Mouse (Mus musculus) hindbrain, embryonic 12.5 days (tissue): ENCODE measurements around the gene Olfm4. TPM values are rescaled to one million over a fixed set of nuclear protein-coding genes. Genes with fewer than 3 reads are reported as not detected.

Source experiments
- ATAC-seq: fragments of 200-750 bp; cut with Nextera tagmentation; 2 replicates; pipeline ENCODE4 v1.8.0; 2017; ENCODE audit warnings: moderate TSS enrichment; ENCODE audit not compliant: low FRiP score
- H3K27ac ChIP-seq: fragments of 300-500 bp; sonication (generic); 2 replicates; pipeline ENCODE4 v1.5.1; 2016; ENCODE audit warnings: mild to moderate bottlenecking
- H3K27me3 ChIP-seq: fragments of 300-500 bp; sonication (generic); 2 replicates; pipeline ENCODE4 v1.6.1; 2016; ENCODE audit warnings: mild to moderate bottlenecking
- H3K36me3 ChIP-seq: fragments of 300-500 bp; sonication (generic); 2 replicates; pipeline ENCODE4 v1.6.1; 2016; ENCODE audit warnings: mild to moderate bottlenecking
- H3K4me1 ChIP-seq: fragments of 300-500 bp; sonication (generic); 2 replicates; pipeline ENCODE4 v1.6.1; 2016
- H3K4me2 ChIP-seq: fragments of 300-500 bp; sonication (generic); replicated peaks from 2 replicates; pipeline ENCODE4 v1.6.1; 2016; ENCODE audit warnings: mild to moderate bottlenecking
- H3K4me3 ChIP-seq: fragments of 300-500 bp; sonication (generic); 2 replicates; pipeline ENCODE4 v1.5.1; 2016; ENCODE audit warnings: mild to moderate bottlenecking
- H3K9ac ChIP-seq: fragments of 300-500 bp; sonication (generic); 2 replicates; pipeline ENCODE4 v1.6.1; 2016; ENCODE audit warnings: mild to moderate bottlenecking, moderate library complexity
- H3K9me3 ChIP-seq: fragments of 300-500 bp; sonication (generic); replicated peaks from 2 replicates; pipeline ENCODE4 v1.6.1; 2016; ENCODE audit warnings: mild to moderate bottlenecking
- WGBS: fragments of 180-500 bp; shearing (Covaris S2); methylation state at CpG from one replicate; pipeline ENCODE4 v1.1.7; 2016; 5-methylcytosine and 5-hydroxymethylcytosine counted together
- polyA plus RNA-seq: library from polyadenylated mRNA; unstranded; fragments of >200 nt; fragmentation: Nextera tagmentation; extraction: Ambion mirVana; gene quantifications from 2 replicates; pipeline ENCODE4 v1.2.1, GENCODE M21; 2016

Olfm4 gene
- polyA plus RNA-seq, 1 experiment from 2014 or later = 1.4 TPM

- Histone ChIP-seq H3K27me3 (no peaks in the 10 kb centered on the region), H3K36me3 (no peaks in the 10 kb centered on the region), H3K4me3 (no peak overlapping the region), H3K27ac (no peak overlapping the region), H3K9me3 (0 out of 2 replicates have a peak, but pooled peaks cover 2% of the 10 kb centered on the region), H3K4me1 (peaks cover 10% of the 10 kb centered on the region; the same call in 1 of the 2 replicates), H3K9ac (no peak overlapping the region), H3K4me2 (no peak overlapping the region)
- WGBS = 93% methylated on average over 6 of the region's 6 CpGs
- ATAC-seq = no peak
Observed at GRCm38 (mm10) chr14:80046104-80046734, 62.3 kb downstream of the Olfm4 start.

GRCm38 (mm10) chr14:80047368-80048101, 63.7 kb downstream of the Olfm4 start:
- H3K9me3 ChIP-seq = 0 out of 2 replicates have a peak, but pooled peaks cover 2% of the 10 kb centered on the region
- no peak overlapping the region for H3K4me2 ChIP-seq
- H3K9ac ChIP-seq = no peak overlapping the region
- no peak overlapping the region for H3K27ac ChIP-seq
- no peak for ATAC-seq
- 43% methylated on average over 5 of the region's 5 CpGs for WGBS
- no peaks in the 10 kb centered on the region for H3K27me3 ChIP-seq
- H3K36me3 ChIP-seq = no peaks in the 10 kb centered on the region
- H3K4me1 ChIP-seq = peaks cover 10% of the 10 kb centered on the region; the same call in 1 of the 2 replicates
- H3K4me3 ChIP-seq = no peak overlapping the region

- no peaks in the 10 kb centered on the region for H3K9me3 ChIP-seq
- H3K4me2 ChIP-seq = no peak overlapping the region
- no peaks in the 10 kb centered on the region for H3K36me3 ChIP-seq
- whole genome bisulfite sequencing = 68% methylated on average over 3 of the region's 3 CpGs
- H3K4me3 ChIP-seq = no peak overlapping the region
- H3K9ac ChIP-seq = no peak overlapping the region
- no peaks in the 10 kb centered on the region for H3K27me3 ChIP-seq
- H3K4me1 ChIP-seq = no peaks in the 10 kb centered on the region
- ATAC-seq = no peak
- H3K27ac ChIP-seq = no peak overlapping the region
Observed at GRCm38 (mm10) chr14:80055725-80056124, 71.8 kb downstream of the Olfm4 start.

- Histone ChIP-seq H3K4me3 (no peak overlapping the region), H3K36me3 (no peaks in the 10 kb centered on the region), H3K9ac (no peak overlapping the region), H3K9me3 (no peaks in the 10 kb centered on the region), H3K4me1 (no peaks in the 10 kb centered on the region), H3K4me2 (no peak overlapping the region), H3K27me3 (no peaks in the 10 kb centered on the region), H3K27ac (no peak overlapping the region)
- no peak for ATAC-seq
- WGBS = 85% methylated on average over 3 of the region's 3 CpGs
Observed at GRCm38 (mm10) chr14:80061686-80062085, 77.8 kb downstream of the Olfm4 start.

GRCm38 (mm10) chr14:80062896-80063295, 79.0 kb downstream of the Olfm4 start:
- no peaks in the 10 kb centered on the region for H3K27me3 ChIP-seq
- no peak overlapping the region for H3K27ac ChIP-seq
- H3K4me2 ChIP-seq = no peak overlapping the region
- H3K4me3 ChIP-seq = no peak overlapping the region
- H3K9ac ChIP-seq = no peak overlapping the region
- no peak for ATAC-seq
- no peaks in the 10 kb centered on the region for H3K36me3 ChIP-seq
- no peaks in the 10 kb centered on the region for H3K4me1 ChIP-seq
- 81% methylated on average over 9 of the region's 9 CpGs for WGBS
- no peaks in the 10 kb centered on the region for H3K9me3 ChIP-seq

GRCm38 (mm10) chr14:80070580-80070979, 86.7 kb downstream of the Olfm4 start:
- no peak overlapping the region for H3K4me2 ChIP-seq
- H3K9ac ChIP-seq = no peak overlapping the region
- no peaks in the 10 kb centered on the region for H3K9me3 ChIP-seq
- H3K27me3 ChIP-seq = no peaks in the 10 kb centered on the region
- 85% methylated on average over 3 of the region's 3 CpGs for WGBS
- H3K36me3 ChIP-seq = no peaks in the 10 kb centered on the region
- H3K27ac ChIP-seq = no peak overlapping the region
- no peak overlapping the region for H3K4me3 ChIP-seq
- no peaks in the 10 kb centered on the region for H3K4me1 ChIP-seq
- no peak for ATAC-seq

Other genes with a start within 250 kb of the Olfm4 start
- gene Pcdh8, start 212.8 kb upstream of the Olfm4 start, polyA plus RNA-seq = 40.7 and 42.6 TPM in 2 replicates